Mouse (Mus musculus): Measurements from ENCODE around the gene Dlg2. TPM values are rescaled to one million over a fixed set of nuclear protein-coding genes. Genes with fewer than 3 reads are reported as not detected.

The Dlg2 gene
- polyA plus RNA-seq, 1 experiment = 6.0 TPM

- no peak for TF ChIP-seq POLR2A (IDR thresholded peaks at IDR 0.05; ENCODE audit: control insufficient read depth, extremely low read depth, insufficient read depth, low read length, poor library complexity)
- TF ChIP-seq CTCF (IDR thresholded peaks at IDR 0.05; ENCODE audit: borderline replicate concordance, control insufficient read depth, extremely low read depth, insufficient read depth, low read length, poor library complexity) = no peak
- H3K27ac ChIP-seq (ENCODE audit: control insufficient read depth, insufficient read depth, low read length) = no peak overlapping the region
- no peaks in the 10 kb centered on the region for H3K27me3 ChIP-seq (ENCODE audit: control insufficient read depth, insufficient read depth, low read length)
- no peaks in the 10 kb centered on the region for H3K36me3 ChIP-seq (ENCODE audit: control insufficient read depth, insufficient read depth, low read length)
- H3K4me3 ChIP-seq (ENCODE audit: control insufficient read depth, insufficient read depth, low read length) = no peak overlapping the region
- no peaks in the 10 kb centered on the region for H3K4me1 ChIP-seq (replicated peaks; ENCODE audit: control insufficient read depth, insufficient read depth, low read length)
- no peak for DNase-seq
- WGBS = 90% methylated on average over 1 of the region's 1 CpGs
These were observed 569.2 kb downstream of the Dlg2 start for GRCm38 (mm10) chr7:91045742-91046098.

GRCm38 (mm10) chr7:91063297-91064040, 587.0 kb downstream of the Dlg2 start:
- Histone ChIP-seq H3K36me3 (ENCODE audit: control insufficient read depth, insufficient read depth, low read length) (no peaks in the 10 kb centered on the region), H3K27me3 (ENCODE audit: control insufficient read depth, insufficient read depth, low read length) (no peaks in the 10 kb centered on the region), H3K27ac (ENCODE audit: control insufficient read depth, insufficient read depth, low read length) (no peak overlapping the region), H3K4me3 (ENCODE audit: control insufficient read depth, insufficient read depth, low read length) (no peak overlapping the region), H3K4me1 (replicated peaks; ENCODE audit: control insufficient read depth, insufficient read depth, low read length) (no peaks in the 10 kb centered on the region)
- WGBS = 83% methylated on average over 12 of the region's 12 CpGs
- no peak for TF ChIP-seq CTCF (IDR thresholded peaks at IDR 0.05; ENCODE audit: borderline replicate concordance, control insufficient read depth, extremely low read depth, insufficient read depth, low read length, poor library complexity)
- TF ChIP-seq POLR2A (IDR thresholded peaks at IDR 0.05; ENCODE audit: control insufficient read depth, extremely low read depth, insufficient read depth, low read length, poor library complexity) = no peak
- DNase-seq = no peak

GRCm38 (mm10) chr7:91071751-91072707, 595.6 kb downstream of the Dlg2 start:
- Histone ChIP-seq H3K4me1 (replicated peaks; ENCODE audit: control insufficient read depth, insufficient read depth, low read length) (no peaks in the 10 kb centered on the region), H3K27me3 (ENCODE audit: control insufficient read depth, insufficient read depth, low read length) (no peaks in the 10 kb centered on the region), H3K4me3 (ENCODE audit: control insufficient read depth, insufficient read depth, low read length) (no peak overlapping the region), H3K27ac (ENCODE audit: control insufficient read depth, insufficient read depth, low read length) (no peak overlapping the region), H3K36me3 (ENCODE audit: control insufficient read depth, insufficient read depth, low read length) (no peaks in the 10 kb centered on the region)
- no peak for DNase-seq
- WGBS = 82% methylated on average over 9 of the region's 9 CpGs
- no peak for TF ChIP-seq POLR2A (IDR thresholded peaks at IDR 0.05; ENCODE audit: control insufficient read depth, extremely low read depth, insufficient read depth, low read length, poor library complexity)

DNA sequence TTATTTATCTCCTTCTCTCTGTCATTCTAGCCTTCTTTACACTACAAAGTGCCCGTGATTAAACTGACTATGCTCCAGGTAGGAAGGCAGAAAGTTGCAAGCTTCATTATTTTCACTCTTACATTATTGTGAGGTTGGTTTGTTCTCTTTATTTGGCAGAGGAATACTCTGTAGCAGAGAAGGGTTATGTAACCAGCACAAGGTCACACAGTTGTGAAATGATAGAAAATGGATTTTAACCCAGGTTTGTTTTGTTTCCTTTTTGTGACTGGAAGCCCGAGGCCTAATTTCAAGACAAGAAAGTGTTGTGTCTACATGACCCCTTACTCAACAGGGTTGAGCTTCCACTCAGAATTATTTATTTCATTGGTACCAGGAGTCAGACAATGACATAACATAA, 609.6 kb downstream of the Dlg2 start:
- no peak overlapping the region for H3K4me3 ChIP-seq (ENCODE audit: control insufficient read depth, insufficient read depth, low read length)
- 82% methylated on average over 2 of the region's 2 CpGs for WGBS

GRCm38 (mm10) chr7:91089211-91089930, 612.9 kb downstream of the Dlg2 start:
- Histone ChIP-seq H3K36me3 (ENCODE audit: control insufficient read depth, insufficient read depth, low read length) (no peaks in the 10 kb centered on the region), H3K4me1 (replicated peaks; ENCODE audit: control insufficient read depth, insufficient read depth, low read length) (no peaks in the 10 kb centered on the region), H3K27ac (ENCODE audit: control insufficient read depth, insufficient read depth, low read length) (no peak overlapping the region), H3K4me3 (ENCODE audit: control insufficient read depth, insufficient read depth, low read length) (no peak overlapping the region), H3K27me3 (ENCODE audit: control insufficient read depth, insufficient read depth, low read length) (no peaks in the 10 kb centered on the region)
- DNase-seq = no peak
- 30% methylated on average over 6 of the region's 6 CpGs for WGBS
- no peak for TF ChIP-seq POLR2A (IDR thresholded peaks at IDR 0.05; ENCODE audit: control insufficient read depth, extremely low read depth, insufficient read depth, low read length, poor library complexity)
- no peak for TF ChIP-seq CTCF (IDR thresholded peaks at IDR 0.05; ENCODE audit: borderline replicate concordance, control insufficient read depth, extremely low read depth, insufficient read depth, low read length, poor library complexity)

More for the DNA sequence above, 609.6 kb downstream of the Dlg2 start:
- Histone ChIP-seq H3K36me3 (ENCODE audit: control insufficient read depth, insufficient read depth, low read length) (no peaks in the 10 kb centered on the region), H3K27ac (ENCODE audit: control insufficient read depth, insufficient read depth, low read length) (no peak overlapping the region), H3K27me3 (ENCODE audit: control insufficient read depth, insufficient read depth, low read length) (no peaks in the 10 kb centered on the region), H3K4me1 (replicated peaks; ENCODE audit: control insufficient read depth, insufficient read depth, low read length) (no peaks in the 10 kb centered on the region)
- TF ChIP-seq CTCF (IDR thresholded peaks at IDR 0.05; ENCODE audit: borderline replicate concordance, control insufficient read depth, extremely low read depth, insufficient read depth, low read length, poor library complexity) = no peak
- no peak for TF ChIP-seq POLR2A (IDR thresholded peaks at IDR 0.05; ENCODE audit: control insufficient read depth, extremely low read depth, insufficient read depth, low read length, poor library complexity)
- no peak for DNase-seq

DNA sequence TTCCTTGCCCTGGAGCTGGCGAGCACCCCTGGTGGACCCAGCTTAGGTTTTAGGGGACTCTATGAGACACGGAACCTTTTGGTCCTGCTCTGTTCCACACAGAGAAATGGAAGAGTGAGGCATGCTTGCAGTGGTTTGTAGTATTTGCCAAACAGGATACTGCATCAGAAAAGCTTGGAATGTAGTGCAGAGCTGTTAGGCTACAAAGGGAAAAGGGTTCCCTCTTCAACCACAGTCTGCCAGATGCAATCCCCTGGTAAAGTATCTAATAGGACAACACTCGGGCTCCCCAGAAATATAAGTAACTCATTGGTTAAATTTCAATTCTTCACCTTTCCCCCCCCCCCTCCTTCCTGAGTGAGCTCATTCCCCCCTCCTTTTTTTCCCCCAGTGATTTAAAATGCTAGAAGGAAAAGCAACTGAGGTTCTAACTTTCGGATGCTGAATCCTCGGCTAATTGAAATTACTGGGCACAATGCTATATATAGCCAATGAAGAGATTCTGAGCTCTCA, 613.9 kb downstream of the Dlg2 start:
- Histone ChIP-seq H3K27ac (ENCODE audit: control insufficient read depth, insufficient read depth, low read length) (no peak overlapping the region), H3K36me3 (ENCODE audit: control insufficient read depth, insufficient read depth, low read length) (no peaks in the 10 kb centered on the region), H3K27me3 (ENCODE audit: control insufficient read depth, insufficient read depth, low read length) (no peaks in the 10 kb centered on the region), H3K4me3 (ENCODE audit: control insufficient read depth, insufficient read depth, low read length) (no peak overlapping the region), H3K4me1 (replicated peaks; ENCODE audit: control insufficient read depth, insufficient read depth, low read length) (no peaks in the 10 kb centered on the region)
- 54% methylated on average over 5 of the region's 5 CpGs for WGBS
- TF ChIP-seq CTCF (IDR thresholded peaks at IDR 0.05; ENCODE audit: borderline replicate concordance, control insufficient read depth, extremely low read depth, insufficient read depth, low read length, poor library complexity) = no peak
- no peak for TF ChIP-seq POLR2A (IDR thresholded peaks at IDR 0.05; ENCODE audit: control insufficient read depth, extremely low read depth, insufficient read depth, low read length, poor library complexity)
- no peak for DNase-seq
